Mouse (Mus musculus): ENCODE results near the gene Gm21985. TPM values are rescaled to one million over a fixed set of nuclear protein-coding genes. Genes with fewer than 3 reads are reported as not detected.

Gene Gm21985
- polyA plus RNA-seq, 1 experiment = 2.2 TPM

DNA sequence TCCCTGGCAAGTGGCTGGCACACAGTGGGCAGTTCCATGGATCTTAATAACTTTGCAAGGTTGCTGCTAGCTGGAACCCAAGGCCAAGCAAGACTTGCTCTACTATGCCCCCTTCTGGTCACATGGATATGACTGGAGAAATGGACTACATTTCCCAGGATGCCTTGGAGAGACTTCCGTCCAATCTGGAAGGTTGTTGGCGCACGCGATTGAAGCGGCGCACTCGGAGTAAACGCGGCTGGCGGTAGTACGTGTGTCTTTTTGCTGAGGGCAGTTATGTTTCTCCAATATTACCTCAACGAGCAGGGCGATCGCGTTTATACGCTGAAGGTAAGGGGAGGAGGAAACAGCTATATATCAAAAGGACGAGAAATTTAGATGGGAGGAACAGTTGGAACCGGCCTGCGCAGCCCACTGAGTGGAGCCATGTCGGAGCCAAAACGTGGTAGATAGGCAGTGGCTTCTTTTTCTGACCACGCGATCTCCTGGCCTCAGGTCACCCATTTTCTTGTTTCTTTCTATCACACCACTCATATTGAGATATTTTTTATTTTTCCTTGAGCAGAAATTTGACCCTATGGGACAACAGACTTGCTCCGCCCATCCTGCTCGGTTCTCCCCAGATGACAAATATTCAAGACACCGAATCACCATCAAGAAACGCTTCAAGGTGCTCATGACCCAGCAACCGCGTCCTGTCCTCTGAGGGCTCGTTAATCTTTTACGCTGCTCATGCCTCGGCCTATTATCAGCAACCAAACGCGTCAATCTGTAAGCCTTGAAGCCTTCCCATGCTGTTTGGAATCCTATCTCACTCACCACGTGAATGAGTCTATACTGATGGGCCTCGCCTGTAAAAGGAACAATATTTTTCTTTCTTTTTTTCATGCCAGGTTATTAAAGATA is 4.1 kb upstream of the Gm21985 start, which contains the start of gene Nop10:
Gene Nop10 (plus strand): TSS at position 179 of the 906 bp plus-strand sequence.
- no peaks in the 10 kb centered on the region for H3K9me3 ChIP-seq (replicated peaks; ENCODE audit: control insufficient read depth, insufficient read depth, low read length, poor library complexity, severe bottlenecking)
- peak within 1 kb of the TSS; percentile 16; the same call in 1 of the 2 replicates for H3K27ac ChIP-seq (ENCODE audit: insufficient read depth, low read length)
- peak within 1 kb of the TSS; percentile 79 for H3K9ac ChIP-seq (ENCODE audit: low read depth, poor library complexity, severe bottlenecking)
- H3K4me3 ChIP-seq (ENCODE audit: low read depth, low read length) = peak within 1 kb of the TSS; percentile 98
- no peaks in the 10 kb centered on the region for H3K4me1 ChIP-seq (ENCODE audit: control insufficient read depth, insufficient read depth, low read length)
- no peaks in the 10 kb centered on the region for H3K27me3 ChIP-seq (ENCODE audit: control insufficient read depth, insufficient read depth, low read length, poor library complexity, severe bottlenecking)
- peaks cover 5% of the 10 kb centered on the region for H3K36me3 ChIP-seq (ENCODE audit: control insufficient read depth, insufficient read depth, low read length, poor library complexity, severe bottlenecking)
- TF ChIP-seq EP300 (IDR thresholded peaks at IDR 0.05; ENCODE audit: insufficient read depth, low read depth, low read length) (no peak), CTCF (IDR thresholded peaks at IDR 0.05; ENCODE audit: low read depth, low read length) (peak; percentile 65), POLR2A (IDR thresholded peaks at IDR 0.05; ENCODE audit: insufficient read depth, low read length) (peak; percentile 100)

DNA sequence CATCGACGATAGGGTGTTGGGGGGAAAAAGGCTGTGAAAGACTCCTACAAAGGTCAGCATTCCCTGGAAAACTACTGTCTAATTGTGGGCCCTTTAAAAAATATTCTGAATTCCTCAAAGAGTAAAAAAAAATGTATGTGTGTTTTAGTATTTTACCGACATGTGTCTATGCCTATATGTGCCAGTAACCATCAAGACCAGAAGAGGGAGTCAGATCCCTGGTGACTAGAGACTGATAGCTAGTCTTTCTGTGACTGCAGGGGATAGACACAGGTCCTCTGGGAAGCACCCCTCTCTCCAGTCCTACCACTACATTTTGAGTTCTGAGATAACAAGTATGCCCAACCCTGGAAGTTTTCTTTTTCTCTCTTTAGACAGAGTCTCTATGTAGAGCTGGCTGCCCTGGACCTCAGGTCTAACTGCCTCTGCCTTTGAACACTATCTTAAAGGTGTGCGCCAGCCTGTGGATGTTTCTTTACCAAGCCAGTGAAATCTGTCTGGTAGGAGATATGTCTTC is 3.3 kb upstream of the Gm21985 start:
- H3K27me3 ChIP-seq (ENCODE audit: control insufficient read depth, insufficient read depth, low read length, poor library complexity, severe bottlenecking) = no peaks in the 10 kb centered on the region
- TF ChIP-seq EP300 (IDR thresholded peaks at IDR 0.05; ENCODE audit: insufficient read depth, low read depth, low read length) (no peak), CTCF (IDR thresholded peaks at IDR 0.05; ENCODE audit: low read depth, low read length) (no peak), POLR2A (IDR thresholded peaks at IDR 0.05; ENCODE audit: insufficient read depth, low read length) (no peak)
- H3K27ac ChIP-seq (ENCODE audit: insufficient read depth, low read length) = no peak overlapping the region

DNA sequence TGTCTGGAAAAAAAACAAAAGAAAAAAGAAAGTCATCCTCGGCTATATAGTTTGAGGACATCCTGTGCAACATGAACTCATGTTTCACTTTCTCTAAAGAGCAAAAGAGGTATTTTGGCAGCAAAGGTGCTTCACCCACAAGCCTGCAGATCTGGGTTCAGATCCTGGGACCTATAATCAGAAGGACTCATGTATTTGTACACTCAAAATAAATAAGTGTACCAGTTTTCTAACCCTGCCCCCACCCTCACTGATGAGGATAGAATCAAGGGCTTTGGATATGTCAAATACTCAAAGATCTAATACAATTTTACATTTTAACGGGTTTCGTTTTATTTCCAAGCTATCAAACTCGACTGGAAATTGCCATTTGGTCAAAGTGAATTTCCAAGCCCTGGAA is 1.8 kb upstream of the Gm21985 start:
- no peaks in the 10 kb centered on the region for H3K4me1 ChIP-seq (ENCODE audit: control insufficient read depth, insufficient read depth, low read length)
- no peaks in the 10 kb centered on the region for H3K9me3 ChIP-seq (replicated peaks; ENCODE audit: control insufficient read depth, insufficient read depth, low read length, poor library complexity, severe bottlenecking)
- H3K27ac ChIP-seq (ENCODE audit: insufficient read depth, low read length) = no peak overlapping the region
- no peak overlapping the region for H3K9ac ChIP-seq (ENCODE audit: low read depth, poor library complexity, severe bottlenecking)
- peaks cover 5% of the 10 kb centered on the region for H3K36me3 ChIP-seq (ENCODE audit: control insufficient read depth, insufficient read depth, low read length, poor library complexity, severe bottlenecking)
- TF ChIP-seq EP300 (IDR thresholded peaks at IDR 0.05; ENCODE audit: insufficient read depth, low read depth, low read length) = no peak
- TF ChIP-seq POLR2A (IDR thresholded peaks at IDR 0.05; ENCODE audit: insufficient read depth, low read length) = no peak
- no peak for TF ChIP-seq CTCF (IDR thresholded peaks at IDR 0.05; ENCODE audit: low read depth, low read length)
- H3K4me3 ChIP-seq (ENCODE audit: low read depth, low read length) = no peak overlapping the region
- no peaks in the 10 kb centered on the region for H3K27me3 ChIP-seq (ENCODE audit: control insufficient read depth, insufficient read depth, low read length, poor library complexity, severe bottlenecking)

More for the DNA sequence above, 3.3 kb upstream of the Gm21985 start:
- no peaks in the 10 kb centered on the region for H3K4me1 ChIP-seq (ENCODE audit: control insufficient read depth, insufficient read depth, low read length)
- peaks cover 5% of the 10 kb centered on the region for H3K36me3 ChIP-seq (ENCODE audit: control insufficient read depth, insufficient read depth, low read length, poor library complexity, severe bottlenecking)
- no peaks in the 10 kb centered on the region for H3K9me3 ChIP-seq (replicated peaks; ENCODE audit: control insufficient read depth, insufficient read depth, low read length, poor library complexity, severe bottlenecking)
- peak overlapping the region; percentile 98 for H3K4me3 ChIP-seq (ENCODE audit: low read depth, low read length)
- peak overlapping the region; percentile 79 for H3K9ac ChIP-seq (ENCODE audit: low read depth, poor library complexity, severe bottlenecking)

- peak within 1 kb of the TSS; percentile 66 for H3K9ac ChIP-seq (ENCODE audit: low read depth, poor library complexity, severe bottlenecking)
- peak within 1 kb of the TSS; percentile 28 for H3K27ac ChIP-seq (ENCODE audit: insufficient read depth, low read length)
- H3K4me3 ChIP-seq (ENCODE audit: low read depth, low read length) = peak within 1 kb of the TSS; percentile 82
These were observed 469 bp upstream of the Gm21985 start, which contains the start of gene Slc12a6 for GRCm38 (mm10) chr2:112265448-112266241. Gene Slc12a6 (plus strand): TSS chr2:112265825.

GRCm38 (mm10) chr2:112266780-112267179 is 666 bp downstream of the Gm21985 start:
- Histone ChIP-seq H3K27me3 (ENCODE audit: control insufficient read depth, insufficient read depth, low read length, poor library complexity, severe bottlenecking) (no peaks in the 10 kb centered on the region), H3K9ac (ENCODE audit: low read depth, poor library complexity, severe bottlenecking) (peak overlapping the region; percentile 29; the same call in 1 of the 2 replicates), H3K4me3 (ENCODE audit: low read depth, low read length) (peak overlapping the region; percentile 35), H3K27ac (ENCODE audit: insufficient read depth, low read length) (no peak overlapping the region), H3K36me3 (ENCODE audit: control insufficient read depth, insufficient read depth, low read length, poor library complexity, severe bottlenecking) (peaks cover 5% of the 10 kb centered on the region), H3K9me3 (replicated peaks; ENCODE audit: control insufficient read depth, insufficient read depth, low read length, poor library complexity, severe bottlenecking) (no peaks in the 10 kb centered on the region), H3K4me1 (ENCODE audit: control insufficient read depth, insufficient read depth, low read length) (no peaks in the 10 kb centered on the region)
- TF ChIP-seq EP300 (IDR thresholded peaks at IDR 0.05; ENCODE audit: insufficient read depth, low read depth, low read length) = no peak
- TF ChIP-seq CTCF (IDR thresholded peaks at IDR 0.05; ENCODE audit: low read depth, low read length) = no peak
- no peak for TF ChIP-seq POLR2A (IDR thresholded peaks at IDR 0.05; ENCODE audit: insufficient read depth, low read length)

More at GRCm38 (mm10) chr2:112265448-112266241, 469 bp upstream of the Gm21985 start, which contains the start of gene Slc12a6:
- Histone ChIP-seq H3K27me3 (ENCODE audit: control insufficient read depth, insufficient read depth, low read length, poor library complexity, severe bottlenecking) (no peaks in the 10 kb centered on the region), H3K4me1 (ENCODE audit: control insufficient read depth, insufficient read depth, low read length) (no peaks in the 10 kb centered on the region), H3K36me3 (ENCODE audit: control insufficient read depth, insufficient read depth, low read length, poor library complexity, severe bottlenecking) (peaks cover 5% of the 10 kb centered on the region), H3K9me3 (replicated peaks; ENCODE audit: control insufficient read depth, insufficient read depth, low read length, poor library complexity, severe bottlenecking) (no peaks in the 10 kb centered on the region)
- TF ChIP-seq POLR2A (IDR thresholded peaks at IDR 0.05; ENCODE audit: insufficient read depth, low read length) (peak; percentile 19), CTCF (IDR thresholded peaks at IDR 0.05; ENCODE audit: low read depth, low read length) (no peak), EP300 (IDR thresholded peaks at IDR 0.05; ENCODE audit: insufficient read depth, low read depth, low read length) (0 out of 2 replicates have a peak, but pooled peaks have one; percentile 17)
